Mouse (Mus musculus): Measurements from ENCODE around the gene Bcl2.

DNA sequence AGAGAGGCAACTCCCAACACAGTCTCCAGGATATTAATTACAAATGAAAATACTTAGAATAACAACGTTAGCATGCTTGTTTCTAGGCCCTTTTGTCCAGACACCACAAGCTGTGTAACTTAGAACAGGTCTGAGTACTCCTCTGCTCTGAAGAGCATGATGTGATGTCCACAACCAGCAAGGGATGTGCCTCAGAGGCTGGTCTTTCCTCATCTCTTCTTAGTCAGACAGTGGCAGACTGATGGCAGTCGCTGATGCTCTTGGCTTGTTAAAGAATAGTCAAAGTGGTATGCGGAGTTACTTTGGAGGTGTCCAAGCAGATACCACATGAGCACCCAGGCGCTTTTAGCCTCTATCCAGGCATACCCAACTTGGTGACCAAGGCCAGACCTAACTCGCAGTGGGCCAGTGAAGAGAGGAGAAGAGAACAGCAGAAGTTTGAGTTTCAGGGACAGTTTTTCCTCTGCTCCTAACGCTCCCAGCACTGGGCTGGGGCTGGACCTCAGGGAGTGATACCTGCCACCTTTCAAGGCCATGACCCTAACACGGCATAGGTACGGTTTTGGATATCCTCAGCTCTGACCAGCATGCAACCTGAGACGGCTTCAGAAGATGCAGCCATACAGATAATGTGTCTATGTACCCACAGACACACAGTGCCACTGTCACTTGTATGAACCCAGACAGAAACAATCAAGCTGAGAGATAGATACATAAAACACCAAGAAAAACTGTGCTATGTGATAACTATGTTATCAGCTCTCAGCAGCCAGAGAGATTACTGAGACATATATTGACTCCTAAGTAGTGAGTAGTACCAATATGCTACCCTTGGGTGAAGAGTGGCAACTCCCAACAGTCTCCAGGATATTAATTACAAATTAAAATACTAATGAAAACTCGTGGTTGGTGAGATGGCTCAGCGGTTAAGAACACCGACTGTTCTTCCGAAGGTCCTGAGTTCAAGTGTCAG is 1.3 kb upstream of the Bcl2 start:
- TF ChIP-seq CTCF (IDR thresholded peaks at IDR 0.05; ENCODE audit: low read depth, low read length): no peak
- TF ChIP-seq GATA1 (IDR thresholded peaks at IDR 0.05; ENCODE audit: borderline replicate concordance, low read length): no peak

All from G1E (cell line).